Mouse (Mus musculus): ENCODE data around the gene Lrig2.

- TF ChIP-seq EP300 (IDR thresholded peaks at IDR 0.05; ENCODE audit: low read depth) (no peak), CTCF (IDR thresholded peaks at IDR 0.05; ENCODE audit: low read depth) (no peak)
Measured at GRCm38 (mm10) chr3:104349203-104349846, 162.4 kb downstream of the Lrig2 start.

All from liver, postnatal 0 days (tissue).